Mouse (Mus musculus) kidney, adult 2 months (tissue): Measurements from ENCODE around the gene Hmgcs2. TPM values are rescaled to one million over a fixed set of nuclear protein-coding genes. Genes with fewer than 3 reads are reported as not detected.

Experiments used
- DNase-seq: peaks from one replicate; pipeline ENCODE4 v3.0.0; 2021
- H3K27ac ChIP-seq: fragments of 200-500 bp; 2 replicates; pipeline ENCODE4 v1.5.1; 2012; ENCODE audit warnings: low read depth, low read length, control low read depth, inconsistent platforms; ENCODE audit not compliant: insufficient read depth
- H3K27me3 ChIP-seq: fragments of 200-500 bp; replicated peaks from 2 replicates; pipeline ENCODE4 v1.6.1; 2012; ENCODE audit warnings: mild to moderate bottlenecking, moderate library complexity, low read length, inconsistent platforms; ENCODE audit not compliant: control insufficient read depth, insufficient read depth
- H3K36me3 ChIP-seq: fragments of 200-500 bp; 2 replicates; pipeline ENCODE4 v1.6.1; 2012; ENCODE audit warnings: mild to moderate bottlenecking, moderate library complexity, low read length, inconsistent platforms; ENCODE audit not compliant: control insufficient read depth, insufficient read depth
- H3K4me1 ChIP-seq: fragments of 200-500 bp; 2 replicates; pipeline ENCODE4 v1.6.1; 2011; ENCODE audit warnings: low read length; ENCODE audit not compliant: control insufficient read depth, insufficient read depth
- H3K4me3 ChIP-seq: fragments of 200-500 bp; 2 replicates; pipeline ENCODE4 v1.5.1; 2011; ENCODE audit warnings: mild to moderate bottlenecking, low read depth, low read length, control low read depth; ENCODE audit not compliant: insufficient read depth
- CTCF ChIP-seq: fragments of 200-500 bp; conservative IDR thresholded peaks from 2 replicates; pipeline ENCODE4 v1.5.1; 2011; ENCODE audit warnings: low read depth, mild to moderate bottlenecking, control low read depth, low read length, moderate library complexity, mixed read lengths; ENCODE audit not compliant: insufficient read depth, insufficient read length
- POLR2A ChIP-seq: fragments of 200-500 bp; IDR thresholded peaks from one replicate; pipeline ENCODE4 v1.6.1; 2011; ENCODE audit warnings: low read depth, low read length, control low read depth
- WGBS: fragments of 180-500 bp; shearing (Covaris S2); methylation state at CpG from one replicate; pipeline ENCODE4 v1.1.7; 2018; 5-methylcytosine and 5-hydroxymethylcytosine counted together
- polyA plus RNA-seq: library from polyadenylated mRNA; depleted of rRNA; stranded (reverse); fragments of >200 nt; gene quantifications from 2 replicates; pipeline ENCODE4 v1.2.3, GENCODE M21; 2012; rRNA removed

Hmgcs2 gene
- polyA plus RNA-seq, 1 experiment = 39.0 TPM

- WGBS = 51% methylated on average over 6 of the region's 6 CpGs
- TF ChIP-seq POLR2A = no peak
- TF ChIP-seq CTCF = no peak
- Histone ChIP-seq H3K36me3 (no peaks in the 10 kb centered on the region), H3K27ac (no peak overlapping the region), H3K27me3 (no peaks in the 10 kb centered on the region), H3K4me3 (no peak overlapping the region), H3K4me1 (no peaks in the 10 kb centered on the region)
- no peak for DNase-seq
Observed at GRCm38 (mm10) chr3:98348106-98348505, 67.9 kb downstream of the Hmgcs2 start.

DNA sequence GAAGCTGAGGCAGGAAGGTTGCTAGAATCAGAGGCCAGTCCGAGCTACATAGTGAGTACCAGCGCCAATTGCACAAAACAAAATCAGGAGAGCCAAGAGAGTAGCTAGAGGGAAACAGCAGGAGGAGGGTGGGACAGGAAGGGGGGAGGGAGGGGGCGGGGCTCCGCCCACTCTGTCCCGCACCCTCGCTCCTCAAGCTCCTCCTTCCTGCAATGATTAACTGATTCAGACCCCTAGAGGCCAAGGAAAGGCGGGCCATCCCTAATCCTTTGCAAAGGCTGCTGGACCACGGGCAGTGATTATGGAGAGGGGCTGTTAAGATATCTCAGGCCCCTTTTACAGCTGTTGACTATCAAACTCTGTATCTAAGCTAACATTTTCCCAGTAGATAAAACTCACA lies 68.5 kb downstream of the Hmgcs2 start:
- TF ChIP-seq POLR2A (no peak), CTCF (no peak)
- DNase-seq = no peak
- no peaks in the 10 kb centered on the region for H3K4me1 ChIP-seq
- WGBS = 35% methylated on average over 8 of the region's 8 CpGs
- H3K27me3 ChIP-seq = no peaks in the 10 kb centered on the region
- no peak overlapping the region for H3K27ac ChIP-seq
- no peak overlapping the region for H3K4me3 ChIP-seq
- no peaks in the 10 kb centered on the region for H3K36me3 ChIP-seq

GRCm38 (mm10) chr3:98353892-98354291 lies 73.7 kb downstream of the Hmgcs2 start:
- Histone ChIP-seq H3K27ac (no peak overlapping the region), H3K4me1 (no peaks in the 10 kb centered on the region), H3K27me3 (no peaks in the 10 kb centered on the region), H3K36me3 (no peaks in the 10 kb centered on the region), H3K4me3 (no peak overlapping the region)
- TF ChIP-seq CTCF = peak; percentile 33
- no peak for TF ChIP-seq POLR2A
- DNase-seq = peak; percentile 77
- WGBS = 31% methylated on average over 7 of the region's 7 CpGs

GRCm38 (mm10) chr3:98355344-98356025 lies 75.2 kb downstream of the Hmgcs2 start:
- WGBS = 53% methylated on average over 10 of the region's 10 CpGs
- Histone ChIP-seq H3K36me3 (no peaks in the 10 kb centered on the region), H3K27me3 (no peaks in the 10 kb centered on the region), H3K4me3 (no peak overlapping the region), H3K27ac (no peak overlapping the region), H3K4me1 (no peaks in the 10 kb centered on the region)
- DNase-seq = peak; percentile 37
- TF ChIP-seq CTCF (no peak), POLR2A (no peak)

GRCm38 (mm10) chr3:98356026-98356365 lies 75.8 kb downstream of the Hmgcs2 start:
- no peak for DNase-seq
- no peaks in the 10 kb centered on the region for H3K36me3 ChIP-seq
- H3K4me1 ChIP-seq = no peaks in the 10 kb centered on the region
- TF ChIP-seq POLR2A (no peak), CTCF (no peak)
- no peak overlapping the region for H3K4me3 ChIP-seq
- no peak overlapping the region; the same call in 1 of the 2 replicates for H3K27ac ChIP-seq
- H3K27me3 ChIP-seq = no peaks in the 10 kb centered on the region
- 51% methylated on average over 6 of the region's 6 CpGs for WGBS

GRCm38 (mm10) chr3:98356632-98357370 lies 76.6 kb downstream of the Hmgcs2 start:
- no peaks in the 10 kb centered on the region for H3K27me3 ChIP-seq
- H3K4me1 ChIP-seq = no peaks in the 10 kb centered on the region
- TF ChIP-seq CTCF (no peak), POLR2A (no peak)
- 69% methylated on average over 3 of the region's 3 CpGs for WGBS
- no peaks in the 10 kb centered on the region for H3K36me3 ChIP-seq
- no peak overlapping the region for H3K27ac ChIP-seq
- no peak for DNase-seq
- no peak overlapping the region for H3K4me3 ChIP-seq

Other genes starting within 250 kb of the Hmgcs2 start
- not detected in 2 replicates for gene Adam30, start 119.8 kb upstream of the Hmgcs2 start, polyA plus RNA-seq
- gene Reg4, start 58.3 kb upstream of the Hmgcs2 start, polyA plus RNA-seq = not detected in 2 replicates
- gene Phgdh, start 59.6 kb downstream of the Hmgcs2 start, polyA plus RNA-seq = 47.1 and 54.5 TPM in 2 replicates
- gene Zfp697, start 102.0 kb downstream of the Hmgcs2 start, polyA plus RNA-seq = 14.7 and 16.2 TPM in 2 replicates
- gene Gm4450, start 176.7 kb downstream of the Hmgcs2 start, polyA plus RNA-seq = 306 and 370 TPM in 2 replicates
- gene Hsd3b4, start 230.1 kb downstream of the Hmgcs2 start, polyA plus RNA-seq = 341 TPM in 2 replicates